Mouse (Mus musculus) olfactory bulb, adult 2 months (tissue): ENCODE results near the gene Gramd1a.

Source experiments
- CTCF ChIP-seq: fragments of 200-500 bp; IDR thresholded peaks from 2 replicates; pipeline ENCODE4 v1.5.1; 2012; ENCODE audit warnings: low read depth, mild to moderate bottlenecking, low read length, moderate library complexity; ENCODE audit not compliant: insufficient read depth
- POLR2A ChIP-seq: fragments of 200-500 bp; IDR thresholded peaks from 2 replicates; pipeline ENCODE4 v1.6.1; 2012; ENCODE audit warnings: mild to moderate bottlenecking, low read depth, low read length, moderate library complexity; ENCODE audit not compliant: insufficient read depth

GRCm38 (mm10) chr7:31086175-31086755, 69.4 kb downstream of the Gramd1a start:
- TF ChIP-seq CTCF = no peak
- no peak for TF ChIP-seq POLR2A
